In the genomic region with DNA sequence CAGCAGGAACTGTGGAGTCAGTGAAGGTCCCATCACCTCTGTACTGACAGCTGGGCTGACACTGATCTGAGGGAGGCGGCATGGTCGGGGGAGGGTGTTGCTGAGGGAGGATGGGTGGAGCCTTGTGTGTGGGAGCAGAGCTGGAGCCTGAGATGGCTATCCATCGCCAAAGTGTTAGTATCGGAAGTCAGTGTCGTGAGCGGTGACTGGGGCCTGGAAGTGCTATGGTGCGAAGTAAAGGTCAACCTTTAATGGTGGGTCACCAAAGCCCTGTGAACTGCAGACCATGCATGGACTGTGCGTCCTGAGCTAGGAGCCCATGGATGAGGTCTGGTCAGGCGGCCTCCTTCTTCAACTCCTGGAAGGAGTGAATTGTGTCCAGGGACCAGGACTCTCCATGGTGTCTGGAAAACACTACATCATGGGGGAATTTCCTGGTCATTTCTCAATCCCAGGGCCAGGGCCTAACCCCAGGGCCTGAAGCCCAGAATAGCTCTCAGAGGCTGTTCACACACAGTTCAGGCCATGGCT, we compare ENCODE assay signal across 10 mouse cellular contexts. TPM values are rescaled to one million over a fixed set of nuclear protein-coding genes. Genes with fewer than 3 reads are reported as not detected.
A peak's percentile ranks its signal among the peaks of the same experiment; 100 is the strongest.
DNase-seq lines count a peak whose midpoint lies in the region.
"Had no signal": no experiment of that assay in that cellular context is flagged by ENCODE, and none has a peak within 500 bp of the region (broad histone marks: within the 10 kb centered on the region; RNA-seq: fewer than 3 reads in every experiment).

No protein-coding gene starts in this region.

- H3K4me3 ChIP-seq in limb, embryonic 10.5 days = no peak overlapping the region

- H3K27me3 ChIP-seq in limb, embryonic 10.5 days (ENCODE audit: low read depth, poor library complexity, severe bottlenecking) = 0 out of 2 replicates have a peak, but pooled peaks cover 6% of the 10 kb centered on the region

- 20% methylated on average over 9 of the region's 9 CpGs for WGBS in limb, embryonic 10.5 days

- peak; percentile 52 for DNase-seq in gastrocnemius, adult 18-20 months (ENCODE audit: low spot score)
- no peak for DNase-seq in gastrocnemius, postnatal 10 days
- DNase-seq in thymus, postnatal 4 days = peak; percentile 54
- DNase-seq in thymus, postnatal 36 days = no peak
- no peak for DNase-seq in limb, embryonic 10.5 days (ENCODE audit: low spot score)
- no peak for DNase-seq in urinary bladder, postnatal 36 days (ENCODE audit: low spot score in 2 of 2)
- DNase-seq in cerebellum, adult 11-12 months = no peak
- no peak for DNase-seq in cerebellum, postnatal 14 days
- DNase-seq: cerebellum, postnatal 25 days had no signal

- H3K27ac ChIP-seq in limb, embryonic 10.5 days = peak overlapping the region; percentile 27; the same call in 1 of the 2 replicates

- H3K36me3 ChIP-seq in limb, embryonic 10.5 days = no peaks in the 10 kb centered on the region

- H3K4me1 ChIP-seq in limb, embryonic 10.5 days = peaks cover 68% of the 10 kb centered on the region

- no peaks in the 10 kb centered on the region for H3K9me3 ChIP-seq in limb, embryonic 10.5 days (replicated peaks)

RNA-seq across cellular contexts. Expression of a gene that starts 0.7 kb away (rescaled TPM):
- 1 to 10 TPM in 1 of 2 experiments, under 1 TPM in 1; 0.39 to 2.2 TPM for total RNA-seq in gastrocnemius, adult 18-20 months (2021)
- 1 to 10 TPM; 1.8 to 2.9 TPM for total RNA-seq in gastrocnemius, postnatal 10 days (2021)
- polyA plus RNA-seq in limb, embryonic 10.5 days (2016; fragmentation: Nextera tagmentation; extraction: Ambion mirVana) = 0.18 and 0.43 TPM in 2 replicates

RNA-seq across cellular contexts. Expression of a gene that starts 14.0 kb away (rescaled TPM):
- total RNA-seq in gastrocnemius, adult 18-20 months (2021) = under 1 TPM; 0.37 to 0.71 TPM
- total RNA-seq in gastrocnemius, postnatal 10 days (2021) = 1 to 10 TPM; 1.3 to 2.7 TPM
- polyA plus RNA-seq in limb, embryonic 10.5 days (2016; fragmentation: Nextera tagmentation; extraction: Ambion mirVana) = 15.4 and 18.5 TPM in 2 replicates

RNA-seq across cellular contexts. Expression of a gene that starts 18.4 kb away (rescaled TPM):
- total RNA-seq in gastrocnemius, adult 18-20 months (2021) = 100 to 1,000 TPM; 334 to 349 TPM
- 100 to 1,000 TPM; 255 to 271 TPM for total RNA-seq in gastrocnemius, postnatal 10 days (2021)
- polyA plus RNA-seq in limb, embryonic 10.5 days (2016; fragmentation: Nextera tagmentation; extraction: Ambion mirVana) = 127 and 134 TPM in 2 replicates

RNA-seq across cellular contexts. Expression of a gene that starts 30.4 kb away (rescaled TPM):
- 1 to 10 TPM in 1 of 2 experiments, under 1 TPM in 1; 0.89 to 1.6 TPM for total RNA-seq in gastrocnemius, adult 18-20 months (2021)
- 10 to 100 TPM in 1 of 2 experiments, 1 to 10 TPM in 1; 9.5 to 10.9 TPM for total RNA-seq in gastrocnemius, postnatal 10 days (2021)
- 7.0 and 8.2 TPM in 2 replicates for polyA plus RNA-seq in limb, embryonic 10.5 days (2016; fragmentation: Nextera tagmentation; extraction: Ambion mirVana)

RNA-seq across cellular contexts. Expression of a gene that starts 38.9 kb away (rescaled TPM):
- under 1 TPM; 0.50 to 0.64 TPM for total RNA-seq in gastrocnemius, adult 18-20 months (2021)
- 10 to 100 TPM; 20.6 to 24.5 TPM for total RNA-seq in gastrocnemius, postnatal 10 days (2021)
- polyA plus RNA-seq in limb, embryonic 10.5 days (2016; fragmentation: Nextera tagmentation; extraction: Ambion mirVana) = 2.6 and 5.7 TPM in 2 replicates
- total RNA-seq: granulocyte monocyte progenitor cell, adult 5-6 weeks had no signal

Comparison
In these comparisons a context has a peak if more than half of its experiments do, and no peak if none do; other contexts are left out.
1. DNase-seq: peak in gastrocnemius, adult 18-20 months (single experiment) and thymus, postnatal 4 days (single experiment); none in gastrocnemius, postnatal 10 days (single experiment), thymus, postnatal 36 days (0 of 2), limb, embryonic 10.5 days (single experiment), urinary bladder, postnatal 36 days (0 of 2), cerebellum, adult 11-12 months (single experiment) and cerebellum, postnatal 14 days (0 of 2).